In genomic region chr9:106478101-106478500, GRCm38 (mm10) we compare ENCODE assay signal across 8 mouse cellular contexts. TPM values are rescaled to one million over a fixed set of nuclear protein-coding genes. Genes with fewer than 3 reads are reported as not detected.
DNase-seq lines count a peak whose midpoint lies in the region; ATAC-seq and TF ChIP-seq lines count a peak whose summit lies in the region.

No protein-coding gene starts in this region.

- H3K36me3 ChIP-seq in heart, postnatal 0 days (replicated peaks; ENCODE audit: control insufficient read depth, insufficient read depth, low read length), result peaks cover 21% of the 10 kb centered on the region
- peaks cover 6% of the 10 kb centered on the region for H3K36me3 ChIP-seq in midbrain, embryonic 11.5 days (ENCODE audit: control insufficient read depth, insufficient read depth, low read length)

- no peak for TF ChIP-seq CTCF in lung, adult 2 months (IDR thresholded peaks at IDR 0.05; ENCODE audit: insufficient read depth, low read length)
- no peak for TF ChIP-seq CTCF in heart, postnatal 0 days (IDR thresholded peaks at IDR 0.05; ENCODE audit: low read depth)

- H3K9ac ChIP-seq in heart, postnatal 0 days (replicated peaks; ENCODE audit: low read depth, low read length), result no peak overlapping the region
- peak overlapping the region; percentile 67 for H3K9ac ChIP-seq in midbrain, embryonic 11.5 days (ENCODE audit: low read length)

- H3K4me3 ChIP-seq in lung, adult 2 months (replicated peaks; ENCODE audit: extremely low read depth, low read depth, low read length), result no peak overlapping the region
- H3K4me3 ChIP-seq in heart, postnatal 0 days (ENCODE audit: low read depth, low read length), result peak overlapping the region; percentile 53
- peak overlapping the region; percentile 56 for H3K4me3 ChIP-seq in midbrain, embryonic 11.5 days (ENCODE audit: low read depth, low read length)

- peaks cover 13% of the 10 kb centered on the region for H3K4me1 ChIP-seq in lung, adult 2 months (ENCODE audit: control insufficient read depth, insufficient read depth, low read length)
- H3K4me1 ChIP-seq in heart, postnatal 0 days (ENCODE audit: control insufficient read depth, insufficient read depth), result peaks cover 32% of the 10 kb centered on the region
- peaks cover 24% of the 10 kb centered on the region for H3K4me1 ChIP-seq in midbrain, embryonic 11.5 days (ENCODE audit: control insufficient read depth, insufficient read depth, low read length)

- no peaks in the 10 kb centered on the region for H3K9me3 ChIP-seq in heart, postnatal 0 days (replicated peaks; ENCODE audit: control insufficient read depth, low read length)
- no peaks in the 10 kb centered on the region for H3K9me3 ChIP-seq in midbrain, embryonic 11.5 days (ENCODE audit: control insufficient read depth, low read length)

- H3K27ac ChIP-seq in heart, postnatal 0 days (ENCODE audit: low read depth), result no peak overlapping the region
- no peak overlapping the region for H3K27ac ChIP-seq in midbrain, embryonic 11.5 days (ENCODE audit: low read depth, low read length)

- no peak for ATAC-seq in heart, postnatal 0 days (ENCODE audit: insufficient read depth, low read depth)
- no peak for ATAC-seq in midbrain, embryonic 11.5 days (ENCODE audit: low FRiP score)

- DNase-seq in cerebellum, adult 9-10 months, result peak; percentile 36
- DNase-seq in cerebellum, adult 11-12 months, result no peak
- DNase-seq in lung, postnatal 10 days, result peak; percentile 1
- no peak for DNase-seq in lung, adult 2 months
- no peak for DNase-seq in heart, postnatal 0 days (ENCODE audit: low spot score)
- no peak for DNase-seq in midbrain, embryonic 11.5 days (ENCODE audit: low spot score, missing footprints)
- no peak for DNase-seq in embryo, embryonic 9.5 days (ENCODE audit: extremely low spot score)
- DNase-seq in adrenal gland, adult 8-10 months, result no peak

- no peak for TF ChIP-seq EP300 in heart, postnatal 0 days (IDR thresholded peaks at IDR 0.05; ENCODE audit: low read depth)

- TF ChIP-seq POLR2A in lung, adult 2 months (IDR thresholded peaks at IDR 0.05; ENCODE audit: borderline replicate concordance, extremely low read depth, low read depth, low read length), result no peak

- no peaks in the 10 kb centered on the region for H3K27me3 ChIP-seq in heart, postnatal 0 days (ENCODE audit: control insufficient read depth, insufficient read depth, low read length)
- H3K27me3 ChIP-seq in midbrain, embryonic 11.5 days (ENCODE audit: control insufficient read depth, insufficient read depth, low read length), result no peaks in the 10 kb centered on the region

- 71% methylated on average over 9 of the region's 9 CpGs for WGBS in lung, adult 2 months
- WGBS in heart, postnatal 0 days, result 74% methylated on average over 9 of the region's 9 CpGs
- 81% methylated on average over 9 of the region's 9 CpGs for WGBS in midbrain, embryonic 11.5 days

- peak overlapping the region; percentile 80 for H3K4me2 ChIP-seq in heart, postnatal 0 days (ENCODE audit: low read depth, low read length)
- peak overlapping the region; percentile 97 for H3K4me2 ChIP-seq in midbrain, embryonic 11.5 days

RNA-seq across cellular contexts. Expression of gene Parp3, which starts 1.4 kb away (rescaled TPM):
- 65.2 and 74.3 TPM in 2 replicates for polyA plus RNA-seq in lung, adult 2 months (2012; rRNA removed)
- total RNA-seq in heart, postnatal 0 days (2014; rRNA removed; ENCODE audit: low replicate concordance), result 7.2 and 16.7 TPM in 2 replicates
- 2.8 and 2.9 TPM in 2 replicates for polyA plus RNA-seq in heart, postnatal 0 days (2015; fragmentation: Nextera tagmentation; extraction: Ambion mirVana)
- polyA plus RNA-seq in midbrain, embryonic 11.5 days (2014; fragmentation: Nextera tagmentation; extraction: Ambion mirVana), result 1.1 and 1.2 TPM in 2 replicates
- total RNA-seq in adrenal gland, adult 8-10 months (2022), result 10 to 100 TPM; 40.6 to 86.0 (median 52.7) TPM

RNA-seq across cellular contexts. Expression of gene Rrp9, which starts 2.3 kb away (rescaled TPM):
- 27.4 and 29.2 TPM in 2 replicates for polyA plus RNA-seq in lung, adult 2 months (2012; rRNA removed)
- total RNA-seq in heart, postnatal 0 days (2014; rRNA removed; ENCODE audit: low replicate concordance), result 16.5 and 54.6 TPM in 2 replicates
- polyA plus RNA-seq in heart, postnatal 0 days (2015; fragmentation: Nextera tagmentation; extraction: Ambion mirVana), result 17.6 and 21.0 TPM in 2 replicates
- polyA plus RNA-seq in midbrain, embryonic 11.5 days (2014; fragmentation: Nextera tagmentation; extraction: Ambion mirVana), result 38.2 and 44.4 TPM in 2 replicates
- 10 to 100 TPM; 34.2 to 53.4 (median 35.9) TPM for total RNA-seq in adrenal gland, adult 8-10 months (2022)

RNA-seq across cellular contexts. Expression of gene Gpr62, which starts 12.4 kb away (rescaled TPM):
- polyA plus RNA-seq in lung, adult 2 months (2012; rRNA removed), result 0.19 and 0.50 TPM in 2 replicates
- not detected in 2 replicates for total RNA-seq in heart, postnatal 0 days (2014; rRNA removed; ENCODE audit: low replicate concordance)
- 0.11 TPM in 1 of 2 replicates, not detected in the other for polyA plus RNA-seq in heart, postnatal 0 days (2015; fragmentation: Nextera tagmentation; extraction: Ambion mirVana)
- 0.12 and 0.23 TPM in 2 replicates for polyA plus RNA-seq in midbrain, embryonic 11.5 days (2014; fragmentation: Nextera tagmentation; extraction: Ambion mirVana)
- total RNA-seq in adrenal gland, adult 8-10 months (2022), result under 1 TPM; 0.28 to 0.62 (median 0.46) TPM

RNA-seq across cellular contexts. Expression of gene Iqcf1, which starts 21.7 kb away (rescaled TPM):
- 0.30 TPM in 1 of 2 replicates, not detected in the other for polyA plus RNA-seq in lung, adult 2 months (2012; rRNA removed)
- not detected in 2 replicates for total RNA-seq in heart, postnatal 0 days (2014; rRNA removed; ENCODE audit: low replicate concordance)
- polyA plus RNA-seq in heart, postnatal 0 days (2015; fragmentation: Nextera tagmentation; extraction: Ambion mirVana), result not detected in 2 replicates
- not detected in 2 replicates for polyA plus RNA-seq in midbrain, embryonic 11.5 days (2014; fragmentation: Nextera tagmentation; extraction: Ambion mirVana)
- total RNA-seq in adrenal gland, adult 8-10 months (2022), result not detected

RNA-seq across cellular contexts. Expression of gene Pcbp4, which starts 25.0 kb away (rescaled TPM):
- polyA plus RNA-seq in lung, adult 2 months (2012; rRNA removed), result 68.5 and 70.7 TPM in 2 replicates
- total RNA-seq in heart, postnatal 0 days (2014; rRNA removed; ENCODE audit: low replicate concordance), result 157 and 188 TPM in 2 replicates
- polyA plus RNA-seq in heart, postnatal 0 days (2015; fragmentation: Nextera tagmentation; extraction: Ambion mirVana), result 40.9 and 44.1 TPM in 2 replicates
- 219 and 256 TPM in 2 replicates for polyA plus RNA-seq in midbrain, embryonic 11.5 days (2014; fragmentation: Nextera tagmentation; extraction: Ambion mirVana)
- total RNA-seq in adrenal gland, adult 8-10 months (2022), result 10 to 100 TPM; 20.4 to 47.9 (median 34.8) TPM

Comparison
In these comparisons a context has a peak if more than half of its experiments do, and no peak if none do; other contexts are left out.
1. DNase-seq: peak in cerebellum, adult 9-10 months (single experiment) and lung, postnatal 10 days (single experiment); none in cerebellum, adult 11-12 months (single experiment), lung, adult 2 months (single experiment), heart, postnatal 0 days (single experiment), midbrain, embryonic 11.5 days (single experiment), embryo, embryonic 9.5 days (single experiment) and adrenal gland, adult 8-10 months (single experiment).
2. RNA of gene Parp3, which starts 1.4 kb away (polyA plus RNA-seq): 65.2 to 74.3 TPM in lung, adult 2 months; 2.8 to 2.9 TPM in heart, postnatal 0 days and 1.1 to 1.2 TPM in midbrain, embryonic 11.5 days; every median in the first group is over 10 times any median in the second.